Mouse (Mus musculus) limb, embryonic 15.5 days (tissue): ENCODE measurements around the gene Ccdc65. TPM values are rescaled to one million over a fixed set of nuclear protein-coding genes. Genes with fewer than 3 reads are reported as not detected.
"Not testable (repeated sequence)": the region's sequence is repeated elsewhere in the genome, so short reads cannot be mapped to it uniquely, and the experiment has no call there.

Experiments used
- ATAC-seq: fragments of 200-750 bp; cut with Nextera tagmentation; 2 replicates; pipeline ENCODE4 v1.8.0; 2017; ENCODE audit warnings: low read depth, moderate TSS enrichment; ENCODE audit not compliant: insufficient number of reproducible peaks, low FRiP score, low TSS enrichment
- H3K27ac ChIP-seq: fragments of 300-500 bp; sonication (generic); 2 replicates; pipeline ENCODE4 v1.5.1; 2015; ENCODE audit warnings: moderate library complexity, mild to moderate bottlenecking, inconsistent platforms
- H3K27me3 ChIP-seq: fragments of 300-500 bp; sonication (generic); 2 replicates; pipeline ENCODE4 v1.6.1; 2015; ENCODE audit warnings: inconsistent platforms
- H3K36me3 ChIP-seq: fragments of 300-500 bp; sonication (generic); 2 replicates; pipeline ENCODE4 v1.6.1; 2015; ENCODE audit warnings: inconsistent platforms
- H3K4me1 ChIP-seq: fragments of 300-500 bp; sonication (generic); 2 replicates; pipeline ENCODE4 v1.6.1; 2015; ENCODE audit warnings: inconsistent platforms
- H3K4me2 ChIP-seq: fragments of 300-500 bp; sonication (generic); 2 replicates; pipeline ENCODE4 v1.6.1; 2015; ENCODE audit warnings: mild to moderate bottlenecking, inconsistent platforms
- H3K4me3 ChIP-seq: fragments of 300-500 bp; sonication (generic); 2 replicates; pipeline ENCODE4 v1.5.1; 2015; ENCODE audit warnings: mild to moderate bottlenecking, inconsistent platforms
- H3K9ac ChIP-seq: fragments of 300-500 bp; sonication (generic); 2 replicates; pipeline ENCODE4 v1.6.1; 2015; ENCODE audit warnings: inconsistent platforms
- H3K9me3 ChIP-seq: fragments of 300-500 bp; sonication (generic); 2 replicates; pipeline ENCODE4 v1.6.1; 2016; ENCODE audit warnings: inconsistent platforms
- WGBS: fragments of 180-500 bp; shearing (Covaris S2); methylation state at CpG from one replicate; pipeline ENCODE4 v1.1.7; 2015; 5-methylcytosine and 5-hydroxymethylcytosine counted together
- polyA plus RNA-seq: library from polyadenylated mRNA; unstranded; fragments of >200 nt; fragmentation: Nextera tagmentation; extraction: Ambion mirVana; gene quantifications from 2 replicates; pipeline ENCODE4 v1.2.1, GENCODE M21; 2015

Ccdc65 gene
- polyA plus RNA-seq, 1 experiment from 2014 or later, result 0.74 TPM

DNA sequence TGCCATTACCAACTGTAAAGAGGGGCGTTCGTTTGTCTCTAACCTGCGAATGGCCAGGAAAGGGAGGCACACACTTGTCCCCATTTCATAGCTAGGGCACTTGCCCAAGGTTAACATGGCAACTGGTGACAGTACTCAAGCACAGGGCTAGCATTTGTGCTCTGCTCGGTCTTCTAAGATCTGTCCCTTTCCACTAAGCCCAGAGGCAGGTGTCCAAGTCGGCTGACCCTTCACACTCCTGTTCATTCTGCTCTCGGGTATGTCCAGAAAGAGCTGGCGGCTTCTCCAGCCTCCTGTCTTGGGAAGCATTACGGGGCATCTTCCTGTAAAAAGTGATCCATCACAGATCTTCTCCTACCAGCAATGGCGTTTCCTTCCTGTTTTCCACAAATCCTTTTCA is 20.4 kb downstream of the Ccdc65 start:
- Histone ChIP-seq H3K4me3 (peak overlapping the region; percentile 52), H3K27me3 (no peaks in the 10 kb centered on the region), H3K27ac (no peak overlapping the region), H3K4me1 (peaks cover 40% of the 10 kb centered on the region), H3K9me3 (no peaks in the 10 kb centered on the region), H3K9ac (peak overlapping the region; percentile 62; the same call in 1 of the 2 replicates), H3K4me2 (peak overlapping the region; percentile 95), H3K36me3 (no peaks in the 10 kb centered on the region)
- no peak for ATAC-seq
- 34% methylated on average over 9 of the region's 9 CpGs for WGBS

DNA sequence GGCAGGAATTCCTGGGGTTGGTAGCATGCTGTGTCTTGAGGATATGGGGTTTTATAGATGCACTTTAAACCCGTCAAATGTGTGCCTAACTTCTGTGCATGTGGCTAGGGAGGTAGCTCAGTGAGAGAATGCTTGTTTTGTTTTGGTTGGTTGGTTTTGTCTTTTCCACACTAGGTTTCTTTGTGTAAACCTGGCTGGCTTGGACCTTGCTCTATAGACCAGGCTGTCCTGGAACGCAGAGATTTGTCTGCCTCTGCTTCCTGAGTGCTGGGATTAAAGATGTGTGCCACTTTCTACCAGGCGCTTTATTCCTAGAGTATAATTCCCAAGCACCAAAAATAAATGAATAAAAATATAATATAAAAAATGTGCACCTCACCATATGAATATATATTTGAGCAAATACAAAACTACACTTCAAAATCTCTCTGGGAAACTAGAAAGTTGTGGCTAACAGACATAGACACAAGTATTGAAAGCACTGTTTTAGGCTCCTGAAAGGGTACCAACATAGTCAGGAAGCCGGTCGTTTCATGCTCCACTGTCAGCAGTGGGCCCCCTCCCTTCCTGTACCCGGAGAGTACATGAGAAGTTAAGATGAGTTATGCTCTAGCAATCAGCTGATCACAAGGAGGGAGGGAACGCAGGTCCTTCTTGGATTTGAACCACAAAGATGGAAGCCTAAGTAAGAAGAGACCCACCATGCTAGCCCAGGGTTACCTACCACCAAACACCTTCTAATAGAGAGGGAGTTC is 22.0 kb downstream of the Ccdc65 start:
- H3K9ac ChIP-seq, result no peak overlapping the region
- H3K9me3 ChIP-seq, result no peaks in the 10 kb centered on the region
- WGBS, result 66% methylated on average over 7 of the region's 7 CpGs
- H3K4me1 ChIP-seq, result peaks cover 26% of the 10 kb centered on the region
- H3K27me3 ChIP-seq, result no peaks in the 10 kb centered on the region
- no peak overlapping the region for H3K4me3 ChIP-seq
- 0 out of 2 replicates have a peak, but pooled peaks cover 2% of the 10 kb centered on the region for H3K36me3 ChIP-seq
- no peak overlapping the region for H3K4me2 ChIP-seq
- no peak for ATAC-seq
- H3K27ac ChIP-seq, result no peak overlapping the region

DNA sequence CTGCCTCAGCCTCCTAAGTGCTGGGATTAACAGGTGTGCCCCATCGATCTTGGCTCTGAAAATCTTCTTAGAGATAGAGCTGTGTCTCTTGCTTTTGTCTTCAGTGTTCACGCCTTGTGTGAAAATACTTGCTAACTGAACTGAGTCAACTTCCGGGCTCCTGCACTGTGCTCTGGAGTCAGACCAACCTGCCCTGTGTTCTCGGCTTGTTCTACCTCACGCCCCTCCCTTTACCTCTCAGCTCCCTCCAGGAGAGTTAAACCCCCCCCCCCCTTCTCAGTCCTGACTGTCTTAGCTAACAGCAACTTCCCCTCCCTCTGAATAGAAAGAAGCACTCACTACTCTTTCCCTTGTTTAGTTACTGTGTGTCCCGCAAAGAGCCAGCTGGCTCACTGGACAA is 22.8 kb downstream of the Ccdc65 start:
- ATAC-seq, result no peak
- Histone ChIP-seq H3K4me3 (no peak overlapping the region), H3K9ac (no peak overlapping the region), H3K4me1 (peaks cover 24% of the 10 kb centered on the region), H3K4me2 (no peak overlapping the region), H3K9me3 (no peaks in the 10 kb centered on the region), H3K27me3 (no peaks in the 10 kb centered on the region), H3K27ac (no peak overlapping the region), H3K36me3 (peaks cover 10% of the 10 kb centered on the region)
- 80% methylated on average over 6 of the region's 6 CpGs for WGBS

DNA sequence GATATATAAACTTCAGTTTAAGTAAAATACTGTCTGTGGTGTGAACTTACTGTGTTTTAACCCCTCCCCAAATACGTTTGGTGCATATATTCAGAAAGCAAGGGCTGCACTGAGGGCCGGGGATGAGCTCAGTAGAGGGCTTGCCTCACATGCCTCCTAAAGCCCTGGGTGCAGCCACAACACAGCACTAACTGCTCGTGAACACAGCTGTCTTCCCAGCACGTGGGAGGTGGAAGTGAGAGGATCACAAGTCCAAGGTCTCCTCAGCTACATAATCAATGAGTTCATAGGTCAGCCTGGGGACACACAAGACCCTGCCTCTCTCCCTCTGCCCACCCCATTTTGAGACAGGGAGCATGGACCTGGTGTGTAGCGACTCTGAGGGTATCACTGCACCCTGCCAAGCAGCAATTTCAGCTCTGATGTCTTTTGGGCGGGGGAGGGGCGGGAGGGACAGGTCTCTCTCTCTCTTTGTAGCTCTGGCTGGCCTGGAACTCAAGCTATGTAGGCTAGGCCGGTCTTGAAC is 24.1 kb downstream of the Ccdc65 start:
- ATAC-seq, result no peak
- H3K4me3 ChIP-seq, result no peak overlapping the region
- H3K36me3 ChIP-seq, result peaks cover 23% of the 10 kb centered on the region
- H3K4me2 ChIP-seq, result no peak overlapping the region
- H3K4me1 ChIP-seq, result peaks cover 14% of the 10 kb centered on the region
- no peak overlapping the region for H3K27ac ChIP-seq
- H3K27me3 ChIP-seq, result no peaks in the 10 kb centered on the region
- H3K9ac ChIP-seq, result no peak overlapping the region
- 67% methylated on average over 8 of the region's 8 CpGs for WGBS
- H3K9me3 ChIP-seq, result no peaks in the 10 kb centered on the region

DNA sequence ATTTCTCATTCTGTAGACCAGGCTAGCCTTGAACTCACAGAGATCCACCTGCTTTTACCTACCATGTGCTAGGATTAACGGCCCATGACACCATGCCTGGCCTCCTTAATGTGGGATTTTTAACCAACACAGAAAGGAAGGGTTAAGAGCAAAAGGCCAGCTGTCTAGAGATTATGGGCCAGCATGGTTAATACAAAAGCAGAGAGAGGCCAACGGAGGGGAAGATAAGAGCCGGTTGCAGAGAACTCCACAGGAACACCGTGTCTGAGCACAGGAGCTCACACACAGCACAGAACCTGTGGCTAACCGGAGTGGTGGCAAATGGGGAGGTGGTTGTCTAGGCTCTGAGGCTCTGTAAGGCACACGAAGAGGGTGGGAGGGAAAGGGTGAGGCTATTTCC is 25.4 kb downstream of the Ccdc65 start:
- no peaks in the 10 kb centered on the region for H3K9me3 ChIP-seq
- no peak for ATAC-seq
- H3K27ac ChIP-seq, result no peak overlapping the region
- 0 out of 2 replicates have a peak, but pooled peaks cover under 1% of the 10 kb centered on the region for H3K4me1 ChIP-seq
- no peak overlapping the region for H3K4me3 ChIP-seq
- H3K9ac ChIP-seq, result no peak overlapping the region
- no peaks in the 10 kb centered on the region for H3K27me3 ChIP-seq
- peaks cover 30% of the 10 kb centered on the region for H3K36me3 ChIP-seq
- H3K4me2 ChIP-seq, result no peak overlapping the region
- WGBS, result 72% methylated on average over 6 of the region's 6 CpGs

DNA sequence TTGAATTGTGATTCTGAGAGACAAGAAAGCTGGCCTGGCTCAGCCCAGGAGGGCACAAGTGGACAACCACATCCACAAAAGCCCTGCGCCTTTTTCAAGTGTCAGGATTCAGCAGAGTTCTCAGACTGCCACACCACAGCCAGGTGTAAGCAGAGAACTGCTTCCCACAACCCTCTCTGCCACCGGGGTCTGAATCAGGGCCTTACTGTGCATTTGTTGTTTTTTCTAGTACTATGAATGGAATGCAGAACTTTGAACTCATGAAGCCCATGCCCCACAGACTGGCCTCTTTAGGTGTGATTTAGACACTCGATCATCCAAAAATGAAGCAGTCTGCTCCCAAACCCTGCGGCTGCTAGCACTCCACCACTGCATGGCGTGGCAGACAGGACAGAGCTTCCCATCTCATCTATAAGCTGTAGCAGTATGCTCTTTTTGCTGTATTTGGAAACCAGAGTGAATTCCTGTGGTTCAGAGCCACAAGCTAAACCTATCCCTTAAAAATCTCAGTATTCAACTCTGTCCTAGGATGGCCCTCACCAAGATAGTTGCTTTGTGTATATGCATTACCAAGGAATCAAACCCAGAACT is 26.1 kb downstream of the Ccdc65 start:
- Histone ChIP-seq H3K27ac (no peak overlapping the region), H3K4me1 (no peaks in the 10 kb centered on the region), H3K27me3 (no peaks in the 10 kb centered on the region), H3K36me3 (peaks cover 36% of the 10 kb centered on the region), H3K9ac (no peak overlapping the region), H3K4me3 (no peak overlapping the region), H3K4me2 (no peak overlapping the region), H3K9me3 (no peaks in the 10 kb centered on the region)
- ATAC-seq, result no peak
- 84% methylated on average over 5 of the region's 5 CpGs for WGBS

DNA sequence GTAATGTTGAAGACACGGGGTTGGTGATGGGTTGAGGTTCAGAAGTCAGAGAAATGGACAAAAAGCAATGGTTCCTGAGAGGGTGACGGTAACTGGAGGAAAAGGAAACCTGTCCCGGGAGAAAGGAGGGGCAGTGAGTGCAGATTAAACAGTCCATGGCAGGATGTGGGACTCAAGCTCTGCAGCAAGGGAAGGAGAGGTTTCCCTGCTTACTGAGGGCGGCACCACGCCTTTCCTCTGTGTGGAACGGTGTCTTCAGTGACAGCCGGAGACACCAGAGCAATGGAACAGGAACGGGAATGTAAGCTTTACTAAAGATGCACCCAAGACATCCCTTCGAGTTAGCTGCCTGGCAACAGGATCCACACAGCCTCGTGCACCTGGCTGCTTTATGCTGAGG is 28.5 kb downstream of the Ccdc65 start:
- ATAC-seq, result no peak
- H3K9me3 ChIP-seq, result no peaks in the 10 kb centered on the region
- H3K4me1 ChIP-seq, result no peaks in the 10 kb centered on the region
- WGBS, result 90% methylated on average over 10 of the region's 10 CpGs
- no peak overlapping the region for H3K27ac ChIP-seq
- H3K27me3 ChIP-seq, result no peaks in the 10 kb centered on the region
- peaks cover 61% of the 10 kb centered on the region for H3K36me3 ChIP-seq
- no peak overlapping the region for H3K9ac ChIP-seq
- H3K4me3 ChIP-seq, result no peak overlapping the region
- H3K4me2 ChIP-seq, result no peak overlapping the region

DNA sequence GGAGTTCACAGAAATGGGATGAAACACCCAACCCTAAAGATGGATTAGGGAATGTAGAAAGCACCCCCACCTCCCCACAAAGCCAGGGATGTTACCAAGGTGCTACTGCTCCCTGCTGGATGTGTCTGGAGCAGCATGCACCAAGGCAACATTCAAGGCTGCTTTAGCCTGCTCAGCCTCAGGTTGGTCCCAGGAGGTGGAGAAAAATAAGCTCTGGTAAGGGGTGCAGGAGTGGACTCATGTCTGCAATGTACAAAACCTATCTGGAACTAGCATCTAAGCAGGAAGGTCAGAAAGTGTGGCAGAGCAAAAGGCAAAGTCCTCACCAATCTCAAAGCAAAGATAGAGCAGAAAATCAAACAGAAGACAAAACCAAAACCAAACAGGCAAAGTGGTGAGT is 29.9 kb downstream of the Ccdc65 start:
- H3K9me3 ChIP-seq, result no peaks in the 10 kb centered on the region
- no peak overlapping the region for H3K4me3 ChIP-seq
- H3K4me1 ChIP-seq, result 0 out of 2 replicates have a peak, but pooled peaks cover 4% of the 10 kb centered on the region
- peaks cover 73% of the 10 kb centered on the region for H3K36me3 ChIP-seq
- no peak for ATAC-seq
- H3K27ac ChIP-seq, result no peak overlapping the region
- no peaks in the 10 kb centered on the region for H3K27me3 ChIP-seq
- H3K4me2 ChIP-seq, result no peak overlapping the region
- H3K9ac ChIP-seq, result no peak overlapping the region

DNA sequence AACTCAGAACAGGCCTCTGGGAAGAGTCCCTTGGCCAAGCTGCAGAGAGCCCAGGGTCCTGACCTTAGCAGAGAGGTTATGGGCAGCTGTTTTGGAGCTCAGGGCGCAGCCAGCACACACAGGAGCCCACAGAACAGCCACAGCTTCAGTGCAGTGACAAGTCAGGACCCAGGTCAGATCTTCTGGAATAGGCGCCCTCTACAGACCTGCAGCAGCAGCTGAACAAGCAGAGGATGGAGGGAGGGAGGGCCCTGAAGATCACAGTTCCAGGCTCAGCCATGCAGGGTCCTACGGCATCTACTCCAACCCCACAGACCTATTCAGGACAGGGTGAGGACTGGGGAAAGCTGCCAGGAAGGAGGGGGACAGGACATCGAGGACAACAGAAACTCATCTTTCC is 30.8 kb downstream of the Ccdc65 start:
- WGBS, result 70% methylated on average over 4 of the region's 4 CpGs
- Histone ChIP-seq H3K4me3 (no peak overlapping the region), H3K4me1 (peaks cover 8% of the 10 kb centered on the region; the same call in 1 of the 2 replicates), H3K9ac (no peak overlapping the region), H3K27me3 (no peaks in the 10 kb centered on the region), H3K36me3 (peaks cover 73% of the 10 kb centered on the region), H3K9me3 (no peaks in the 10 kb centered on the region), H3K4me2 (no peak overlapping the region), H3K27ac (no peak overlapping the region)
- ATAC-seq, result no peak

DNA sequence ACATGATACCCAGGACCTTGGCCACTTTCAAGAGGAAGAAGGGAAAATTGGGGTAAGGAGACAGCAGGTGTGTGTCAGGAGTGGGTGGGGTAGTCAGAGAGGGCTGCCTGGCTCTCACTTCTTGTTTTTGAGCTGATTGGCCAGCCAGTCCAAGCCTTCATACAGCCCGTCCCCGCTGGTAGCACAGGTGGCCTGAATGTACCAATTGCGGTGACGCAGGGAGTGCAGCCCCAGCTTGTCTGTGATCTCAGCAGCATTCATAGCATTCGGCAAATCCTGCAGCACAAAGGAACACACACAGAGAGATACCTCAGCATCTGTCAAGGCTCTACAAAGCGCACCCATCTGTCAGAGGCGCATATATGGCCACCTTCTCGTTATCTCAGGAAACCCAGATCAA is 32.2 kb downstream of the Ccdc65 start:
- Histone ChIP-seq H3K4me1 (peaks cover 10% of the 10 kb centered on the region; the same call in 1 of the 2 replicates), H3K4me3 (no peak overlapping the region), H3K9ac (no peak overlapping the region), H3K4me2 (no peak overlapping the region), H3K36me3 (peaks cover 71% of the 10 kb centered on the region), H3K27me3 (no peaks in the 10 kb centered on the region), H3K27ac (no peak overlapping the region), H3K9me3 (no peaks in the 10 kb centered on the region)
- WGBS, result 86% methylated on average over 8 of the region's 8 CpGs
- no peak for ATAC-seq

DNA sequence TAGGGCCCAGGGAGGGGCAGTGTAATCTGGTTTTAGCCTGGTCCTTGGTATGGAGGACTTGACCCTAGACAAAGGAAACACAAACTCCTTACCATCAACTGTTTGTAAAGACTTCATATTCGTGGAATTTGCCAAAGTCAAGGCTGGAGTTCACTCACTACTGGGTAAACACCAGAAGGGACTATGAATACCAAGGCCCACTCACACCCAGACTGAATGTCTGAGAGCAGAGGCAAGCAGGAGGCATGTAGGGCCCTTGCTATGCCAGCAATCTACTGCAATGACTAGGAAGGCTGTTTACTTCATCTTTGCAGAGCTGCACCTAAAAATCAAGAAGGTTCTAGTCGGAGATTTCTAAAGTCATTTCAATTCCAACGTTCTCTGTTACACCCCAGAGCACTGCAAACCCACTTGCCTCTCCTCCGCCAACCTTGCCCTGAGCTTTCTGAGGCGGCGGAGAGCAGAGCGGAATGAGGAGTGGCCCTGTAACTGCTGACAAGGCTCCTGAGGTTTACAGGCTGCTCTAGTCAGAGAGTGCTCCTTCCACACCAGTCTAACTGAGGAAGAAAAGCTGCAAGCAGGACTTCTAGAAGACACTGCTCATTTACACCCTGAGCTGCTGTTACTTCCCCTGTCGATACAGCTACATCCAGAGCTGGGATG is 34.9 kb downstream of the Ccdc65 start:
- WGBS, result 77% methylated on average over 8 of the region's 8 CpGs

DNA sequence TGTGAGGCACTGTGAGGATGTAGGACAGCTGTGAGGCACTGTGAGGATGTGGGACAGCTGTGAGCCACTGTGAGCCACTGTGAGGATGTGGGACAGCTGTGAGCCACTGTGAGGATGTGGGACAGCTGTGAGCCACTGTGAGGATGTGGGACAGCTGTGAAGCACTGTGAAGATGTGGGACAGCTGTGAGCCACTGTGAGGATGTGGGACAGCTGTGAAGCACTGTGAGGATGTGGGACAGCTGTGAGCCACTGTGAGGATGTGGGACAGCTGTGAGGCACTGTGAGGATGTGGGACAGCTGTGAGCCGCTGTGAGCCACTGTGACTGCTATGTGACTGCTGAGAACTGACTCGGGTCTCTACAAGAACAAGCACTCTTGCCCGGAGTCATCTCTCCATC is 35.9 kb downstream of the Ccdc65 start:
- peaks cover 42% of the 10 kb centered on the region for H3K36me3 ChIP-seq
- 76% methylated on average over 3 of the region's 3 CpGs for WGBS
- not testable (repeated sequence) for H3K4me2 ChIP-seq, H3K9me3 ChIP-seq, H3K27me3 ChIP-seq, H3K9ac ChIP-seq, H3K4me3 ChIP-seq, H3K27ac ChIP-seq, ATAC-seq
- peaks cover 17% of the 10 kb centered on the region; the same call in 1 of the 2 replicates for H3K4me1 ChIP-seq

More for the DNA sequence above, 34.9 kb downstream of the Ccdc65 start:
- H3K4me1 ChIP-seq, result peaks cover 17% of the 10 kb centered on the region; the same call in 1 of the 2 replicates
- no peak overlapping the region for H3K4me2 ChIP-seq
- no peaks in the 10 kb centered on the region for H3K9me3 ChIP-seq
- no peak overlapping the region for H3K4me3 ChIP-seq
- H3K9ac ChIP-seq, result no peak overlapping the region
- no peaks in the 10 kb centered on the region for H3K27me3 ChIP-seq
- H3K27ac ChIP-seq, result no peak overlapping the region
- no peak for ATAC-seq
- H3K36me3 ChIP-seq, result peaks cover 45% of the 10 kb centered on the region
